Mouse (Mus musculus): Measurements from ENCODE around the gene Doc2g. TPM values are rescaled to one million over a fixed set of nuclear protein-coding genes. Genes with fewer than 3 reads are reported as not detected.

Gene Doc2g
- polyA plus RNA-seq, 1 experiment from 2014 or later, result 3.4 TPM

GRCm38 (mm10) chr19:4054613-4055012, 51.5 kb downstream of the Doc2g start:
- H3K4me1 ChIP-seq (ENCODE audit: control insufficient read depth, insufficient read depth, low read length), result no peaks in the 10 kb centered on the region
- ATAC-seq (ENCODE audit: low read depth), result no peak
- no peak for DNase-seq (ENCODE audit: low spot score)
- H3K27ac ChIP-seq (replicated peaks; ENCODE audit: low read depth, low read length), result no peak overlapping the region
- H3K4me2 ChIP-seq (ENCODE audit: low read depth, low read length), result no peak overlapping the region
- WGBS, result 87% methylated on average over 5 of the region's 5 CpGs
- no peaks in the 10 kb centered on the region for H3K36me3 ChIP-seq (ENCODE audit: control insufficient read depth, insufficient read depth, low read length)
- no peak overlapping the region for H3K9ac ChIP-seq (ENCODE audit: low read depth, low read length)
- H3K27me3 ChIP-seq (replicated peaks; ENCODE audit: control insufficient read depth, insufficient read depth, low read length), result no peaks in the 10 kb centered on the region
- H3K4me3 ChIP-seq (ENCODE audit: low read depth, low read length), result no peak overlapping the region
- H3K9me3 ChIP-seq (ENCODE audit: control insufficient read depth, low read length), result no peaks in the 10 kb centered on the region

DNA sequence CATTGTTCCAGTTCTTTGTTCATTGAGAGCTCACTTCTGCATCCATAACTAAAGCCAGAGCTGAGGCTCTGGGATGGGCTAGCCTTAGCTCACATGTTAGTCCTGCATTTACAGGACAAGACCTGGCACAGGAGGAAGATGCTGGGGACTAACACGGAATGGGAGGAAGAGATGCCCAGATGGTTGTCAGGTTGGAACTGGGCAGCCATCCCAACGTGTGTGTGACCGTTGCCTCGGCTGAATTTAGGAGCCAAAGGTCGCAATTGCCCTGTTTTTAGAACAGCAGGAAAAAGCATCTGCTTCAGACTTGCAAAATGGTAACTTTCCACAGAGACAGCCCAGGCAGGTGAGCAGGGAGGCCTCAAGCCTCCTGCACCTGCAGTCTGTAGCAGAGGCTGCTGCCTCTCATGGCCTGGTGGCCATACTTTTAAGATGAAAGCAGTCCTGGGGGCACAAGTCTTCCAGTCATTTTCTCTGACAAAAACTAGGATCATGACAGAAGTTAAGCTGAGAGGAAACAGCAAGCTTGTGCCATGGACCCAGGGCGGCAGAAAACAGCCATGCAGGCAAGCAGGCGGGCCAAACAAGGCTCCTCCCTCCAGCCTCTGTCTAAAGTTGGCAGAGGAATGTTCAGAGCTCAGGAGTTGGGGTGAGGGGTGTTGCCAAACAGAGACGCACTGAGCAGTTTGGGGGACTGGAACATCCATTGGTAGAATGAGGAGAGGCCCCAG, 52.3 kb downstream of the Doc2g start:
- H3K9me3 ChIP-seq (ENCODE audit: control insufficient read depth, low read length), result no peaks in the 10 kb centered on the region
- H3K4me3 ChIP-seq (ENCODE audit: low read depth, low read length), result no peak overlapping the region
- WGBS, result 73% methylated on average over 8 of the region's 8 CpGs
- no peaks in the 10 kb centered on the region for H3K27me3 ChIP-seq (replicated peaks; ENCODE audit: control insufficient read depth, insufficient read depth, low read length)
- no peak overlapping the region for H3K4me2 ChIP-seq (ENCODE audit: low read depth, low read length)
- no peak overlapping the region for H3K27ac ChIP-seq (replicated peaks; ENCODE audit: low read depth, low read length)
- H3K9ac ChIP-seq (ENCODE audit: low read depth, low read length), result no peak overlapping the region
- H3K4me1 ChIP-seq (ENCODE audit: control insufficient read depth, insufficient read depth, low read length), result no peaks in the 10 kb centered on the region
- H3K36me3 ChIP-seq (ENCODE audit: control insufficient read depth, insufficient read depth, low read length), result no peaks in the 10 kb centered on the region
- ATAC-seq (ENCODE audit: low read depth) (no peak), DNase-seq (ENCODE audit: low spot score) (no peak)

DNA sequence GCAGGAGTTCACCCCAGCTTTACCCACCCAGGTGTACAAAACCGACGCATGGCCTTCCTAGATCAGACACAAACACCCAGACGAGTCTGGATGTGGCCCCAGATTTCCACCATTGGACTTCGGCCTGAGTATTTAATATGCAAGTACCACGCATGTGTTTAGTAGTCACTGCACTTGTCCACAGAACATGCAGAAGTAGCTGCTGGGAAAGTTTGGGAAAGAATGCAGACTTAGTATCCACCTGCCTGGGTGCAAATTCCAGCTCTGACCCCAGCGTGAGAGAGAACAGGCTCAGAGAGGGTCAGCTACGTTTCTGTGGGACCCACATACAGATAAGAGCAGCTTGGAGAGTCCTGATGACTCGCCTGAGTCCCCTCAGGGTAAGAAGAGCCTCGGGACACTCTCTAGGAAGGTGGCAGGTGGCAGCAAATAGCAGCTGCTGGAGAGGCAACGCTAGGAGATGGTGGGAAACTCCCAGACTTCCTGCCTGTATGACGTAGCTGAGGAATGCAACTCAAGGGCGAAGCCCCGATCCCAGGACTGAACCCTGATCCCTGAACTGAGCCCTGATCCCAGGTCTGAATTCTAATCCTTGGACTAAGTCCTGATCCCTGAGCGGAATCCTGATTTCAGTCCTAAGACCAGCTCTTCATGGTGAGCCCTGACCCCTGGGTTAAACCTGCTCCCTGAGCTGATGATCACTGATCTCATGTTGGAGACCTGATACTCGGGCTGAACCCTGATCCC, 53.0 kb downstream of the Doc2g start:
- Histone ChIP-seq H3K4me3 (ENCODE audit: low read depth, low read length) (no peak overlapping the region), H3K27ac (replicated peaks; ENCODE audit: low read depth, low read length) (no peak overlapping the region), H3K9ac (ENCODE audit: low read depth, low read length) (no peak overlapping the region), H3K36me3 (ENCODE audit: control insufficient read depth, insufficient read depth, low read length) (no peaks in the 10 kb centered on the region), H3K9me3 (ENCODE audit: control insufficient read depth, low read length) (no peaks in the 10 kb centered on the region), H3K27me3 (replicated peaks; ENCODE audit: control insufficient read depth, insufficient read depth, low read length) (no peaks in the 10 kb centered on the region), H3K4me1 (ENCODE audit: control insufficient read depth, insufficient read depth, low read length) (no peaks in the 10 kb centered on the region), H3K4me2 (ENCODE audit: low read depth, low read length) (no peak overlapping the region)
- 44% methylated on average over 15 of the region's 15 CpGs for WGBS
- DNase-seq (ENCODE audit: low spot score) (peak; percentile 31), ATAC-seq (ENCODE audit: low read depth) (no peak)

Other genes with a start within 250 kb of the Doc2g start
- gene Kmt5b, start 235.9 kb upstream of the Doc2g start, polyA plus RNA-seq (2014; fragmentation: Nextera tagmentation; extraction: Ambion mirVana), result 25.6 and 26.3 TPM in 2 replicates
- gene Chka, start 151.5 kb upstream of the Doc2g start, polyA plus RNA-seq (2014; fragmentation: Nextera tagmentation; extraction: Ambion mirVana), result 31.3 and 32.9 TPM in 2 replicates
- gene Tcirg1, start 96.2 kb upstream of the Doc2g start, polyA plus RNA-seq (2014; fragmentation: Nextera tagmentation; extraction: Ambion mirVana), result 33.6 and 36.5 TPM in 2 replicates
- gene Ndufs8, start 90.5 kb upstream of the Doc2g start, polyA plus RNA-seq (2014; fragmentation: Nextera tagmentation; extraction: Ambion mirVana), result 297 and 302 TPM in 2 replicates
- gene Aldh3b1, start 73.5 kb upstream of the Doc2g start, polyA plus RNA-seq (2014; fragmentation: Nextera tagmentation; extraction: Ambion mirVana), result 4.6 and 4.8 TPM in 2 replicates
- 21.3 and 24.5 TPM in 2 replicates for gene Unc93b1, start 68.1 kb upstream of the Doc2g start, polyA plus RNA-seq (2014; fragmentation: Nextera tagmentation; extraction: Ambion mirVana)
- gene Aldh3b3, start 44.7 kb upstream of the Doc2g start, polyA plus RNA-seq (2014; fragmentation: Nextera tagmentation; extraction: Ambion mirVana), result 0.18 and 0.24 TPM in 2 replicates
- 9.2 and 11.8 TPM in 2 replicates for gene Aldh3b2, start 31.0 kb upstream of the Doc2g start, polyA plus RNA-seq (2014; fragmentation: Nextera tagmentation; extraction: Ambion mirVana)
- 8.2 and 8.5 TPM in 2 replicates for gene Acy3, start 16.7 kb upstream of the Doc2g start, polyA plus RNA-seq (2014; fragmentation: Nextera tagmentation; extraction: Ambion mirVana)
- gene Tbx10, start 10.6 kb upstream of the Doc2g start, polyA plus RNA-seq (2014; fragmentation: Nextera tagmentation; extraction: Ambion mirVana), result 0.10 TPM in 1 of 2 replicates, not detected in the other
- 25.8 and 29.5 TPM in 2 replicates for gene Nudt8, start 2.7 kb upstream of the Doc2g start, polyA plus RNA-seq (2014; fragmentation: Nextera tagmentation; extraction: Ambion mirVana)
- gene Gm49405, start 2.7 kb upstream of the Doc2g start, polyA plus RNA-seq (2014; fragmentation: Nextera tagmentation; extraction: Ambion mirVana), result 1.4 and 1.6 TPM in 2 replicates
- gene Ndufv1, start 9.5 kb downstream of the Doc2g start, polyA plus RNA-seq (2014; fragmentation: Nextera tagmentation; extraction: Ambion mirVana), result 188 and 199 TPM in 2 replicates
- gene Gstp1, start 34.7 kb downstream of the Doc2g start, polyA plus RNA-seq (2014; fragmentation: Nextera tagmentation; extraction: Ambion mirVana), result 483 and 496 TPM in 2 replicates
- 1.2 and 4.5 TPM in 2 replicates for gene Gstp2, start 42.7 kb downstream of the Doc2g start, polyA plus RNA-seq (2014; fragmentation: Nextera tagmentation; extraction: Ambion mirVana)
- 0.35 TPM in 1 of 2 replicates, not detected in the other for gene Gstp3, start 56.3 kb downstream of the Doc2g start, polyA plus RNA-seq (2014; fragmentation: Nextera tagmentation; extraction: Ambion mirVana)
- not detected in 2 replicates for gene Cabp2, start 78.3 kb downstream of the Doc2g start, polyA plus RNA-seq (2014; fragmentation: Nextera tagmentation; extraction: Ambion mirVana)
- gene Cdk2ap2, start 93.9 kb downstream of the Doc2g start, polyA plus RNA-seq (2014; fragmentation: Nextera tagmentation; extraction: Ambion mirVana), result 66.1 and 68.6 TPM in 2 replicates
- gene Pitpnm1, start 96.7 kb downstream of the Doc2g start, polyA plus RNA-seq (2014; fragmentation: Nextera tagmentation; extraction: Ambion mirVana), result 5.6 and 6.6 TPM in 2 replicates
- 81.9 and 88.6 TPM in 2 replicates for gene Aip, start 122.5 kb downstream of the Doc2g start, polyA plus RNA-seq (2014; fragmentation: Nextera tagmentation; extraction: Ambion mirVana)
- 0.08 TPM in 1 of 2 replicates, not detected in the other for gene Gpr152, start 136.5 kb downstream of the Doc2g start, polyA plus RNA-seq (2014; fragmentation: Nextera tagmentation; extraction: Ambion mirVana)
- gene Cabp4, start 140.7 kb downstream of the Doc2g start, polyA plus RNA-seq (2014; fragmentation: Nextera tagmentation; extraction: Ambion mirVana), result 0.12 TPM in 1 of 2 replicates, not detected in the other
- 139 and 162 TPM in 2 replicates for gene Coro1b, start 145.3 kb downstream of the Doc2g start, polyA plus RNA-seq (2014; fragmentation: Nextera tagmentation; extraction: Ambion mirVana)
- gene Ptprcap, start 150.3 kb downstream of the Doc2g start, polyA plus RNA-seq (2014; fragmentation: Nextera tagmentation; extraction: Ambion mirVana), result 5.1 and 6.7 TPM in 2 replicates
- 34.1 and 43.2 TPM in 2 replicates for gene Rps6kb2, start 160.0 kb downstream of the Doc2g start, polyA plus RNA-seq (2014; fragmentation: Nextera tagmentation; extraction: Ambion mirVana)
- gene Carns1, start 172.2 kb downstream of the Doc2g start, polyA plus RNA-seq (2014; fragmentation: Nextera tagmentation; extraction: Ambion mirVana), result 4.3 and 5.3 TPM in 2 replicates
- gene Tbc1d10c, start 188.0 kb downstream of the Doc2g start, polyA plus RNA-seq (2014; fragmentation: Nextera tagmentation; extraction: Ambion mirVana), result 3.6 and 3.8 TPM in 2 replicates
- gene Ppp1ca, start 188.8 kb downstream of the Doc2g start, polyA plus RNA-seq (2014; fragmentation: Nextera tagmentation; extraction: Ambion mirVana), result 744 and 800 TPM in 2 replicates
- 28.9 and 32.4 TPM in 2 replicates for gene Rad9a, start 198.3 kb downstream of the Doc2g start, polyA plus RNA-seq (2014; fragmentation: Nextera tagmentation; extraction: Ambion mirVana)
- 6.0 and 6.3 TPM in 2 replicates for gene Clcf1, start 210.9 kb downstream of the Doc2g start, polyA plus RNA-seq (2014; fragmentation: Nextera tagmentation; extraction: Ambion mirVana)
- gene AC109138.7, start 211.0 kb downstream of the Doc2g start, polyA plus RNA-seq (2014; fragmentation: Nextera tagmentation; extraction: Ambion mirVana), result not detected in 2 replicates
- 28.1 and 31.3 TPM in 2 replicates for gene Pold4, start 228.6 kb downstream of the Doc2g start, polyA plus RNA-seq (2014; fragmentation: Nextera tagmentation; extraction: Ambion mirVana)